Mouse (Mus musculus) gastrocnemius, adult 2 months (tissue): Measurements from ENCODE around the gene Fam240a. TPM values are rescaled to one million over a fixed set of nuclear protein-coding genes. Genes with fewer than 3 reads are reported as not detected.

Experiments
- DNase-seq: peaks from one replicate; pipeline ENCODE4 v3.0.0; 2022
- H3K27ac ChIP-seq: fragments of 200-600 bp; 2 replicates; pipeline ENCODE4 v1.8.1; 2022; ENCODE audit warnings: mild to moderate bottlenecking
- H3K4me3 ChIP-seq: fragments of 200-600 bp; 2 replicates; pipeline ENCODE4 v1.8.1; 2022; ENCODE audit warnings: mild to moderate bottlenecking, moderate library complexity
- CTCF ChIP-seq: fragments of 200-600 bp; IDR thresholded peaks from 2 replicates; pipeline ENCODE4 v1.8.1; 2022; ENCODE audit warnings: antibody characterized with exemption, mild to moderate bottlenecking, moderate library complexity
- intact Hi-C: fragments of 180-260 bp; cut with DNase I; formaldehyde crosslinking; loops from one replicate; pipeline ENCODE4 v1.15.1; 2025
- total RNA-seq, 2 experiments: library from RNA; stranded (reverse); gene quantifications; 2 replicates each; pipeline ENCODE4 v1.2.3; 2021

Fam240a gene
- total RNA-seq, 2 experiments from 2014 or later, result 2.4 TPM; not detected in 1

- Histone ChIP-seq H3K27ac (peak overlapping the region; percentile 95), H3K4me3 (peak overlapping the region; percentile 78)
- TF ChIP-seq CTCF, result no peak
- intact Hi-C loops, result loop anchor here (5.0 kb wide), 1 partner anchor 71 kb away; the partner anchor contains the start of gene Tmie
- DNase-seq, result no peak
Observed at GRCm38 (mm10) chr9:110952931-110953549, 36.4 kb upstream of the Fam240a start.

GRCm38 (mm10) chr9:110952398-110952797 lies 35.7 kb upstream of the Fam240a start:
- intact Hi-C loops, result loop anchor here (5.0 kb wide), 1 partner anchor 70 kb away; the partner anchor contains the start of gene Tmie
- peak; percentile 35 for DNase-seq
- no peak overlapping the region for H3K4me3 ChIP-seq
- no peak for TF ChIP-seq CTCF
- peak overlapping the region; percentile 95 for H3K27ac ChIP-seq

- no peak for TF ChIP-seq CTCF
- H3K27ac ChIP-seq, result peak overlapping the region; percentile 95; the same call in 1 of the 2 replicates
- intact Hi-C loops, result loop anchor here (5.0 kb wide), 1 partner anchor 70 kb away; the partner anchor contains the start of gene Tmie
- H3K4me3 ChIP-seq, result no peak overlapping the region
- DNase-seq, result no peak
Observed at GRCm38 (mm10) chr9:110951866-110952265, 35.2 kb upstream of the Fam240a start.

- no peak for DNase-seq
- no peak for TF ChIP-seq CTCF
- intact Hi-C loops, result loop anchor here (5.0 kb wide), 1 partner anchor 69 kb away; the partner anchor contains the start of gene Tmie
- Histone ChIP-seq H3K4me3 (no peak within 1 kb of the TSS), H3K27ac (peak within 1 kb of the TSS; percentile 95; the same call in 1 of the 2 replicates)
Observed at GRCm38 (mm10) chr9:110951397-110951796, 34.7 kb upstream of the Fam240a start, which contains the start of gene Lrrc2. TSS of gene Lrrc2 (plus strand) at chr9:110951545.

GRCm38 (mm10) chr9:110950109-110950508 lies 33.4 kb upstream of the Fam240a start:
- no peak for TF ChIP-seq CTCF
- no peak overlapping the region for H3K4me3 ChIP-seq
- DNase-seq, result no peak
- no peak overlapping the region for H3K27ac ChIP-seq
- intact Hi-C loops, result loop anchor here (5.0 kb wide), 1 partner anchor 68 kb away; the partner anchor contains the start of gene Tmie

GRCm38 (mm10) chr9:110948813-110949310 lies 32.2 kb upstream of the Fam240a start:
- intact Hi-C loops, result no loop called here
- DNase-seq, result no peak
- H3K4me3 ChIP-seq, result no peak overlapping the region
- no peak for TF ChIP-seq CTCF
- no peak overlapping the region for H3K27ac ChIP-seq

GRCm38 (mm10) chr9:110947900-110948299 lies 31.2 kb upstream of the Fam240a start:
- TF ChIP-seq CTCF, result no peak
- Histone ChIP-seq H3K4me3 (no peak overlapping the region), H3K27ac (no peak overlapping the region)
- intact Hi-C loops, result no loop called here
- DNase-seq, result no peak

GRCm38 (mm10) chr9:110947261-110947661 lies 30.6 kb upstream of the Fam240a start:
- no peak for TF ChIP-seq CTCF
- no peak for DNase-seq
- Histone ChIP-seq H3K4me3 (no peak overlapping the region), H3K27ac (no peak overlapping the region)
- intact Hi-C loops, result no loop called here

GRCm38 (mm10) chr9:110946548-110947044 lies 29.9 kb upstream of the Fam240a start:
- intact Hi-C loops, result no loop called here
- TF ChIP-seq CTCF, result no peak
- DNase-seq, result no peak

GRCm38 (mm10) chr9:110945926-110946325 lies 29.3 kb upstream of the Fam240a start, which contains the start of gene Tdgf1:
TSS of gene Tdgf1 (minus strand) at chr9:110946158.
- no peak for DNase-seq
- intact Hi-C loops, result no loop called here
- H3K27ac ChIP-seq, result no peak within 1 kb of the TSS
- no peak within 1 kb of the TSS for H3K4me3 ChIP-seq
- no peak for TF ChIP-seq CTCF

More at GRCm38 (mm10) chr9:110946548-110947044, 29.9 kb upstream of the Fam240a start:
- H3K27ac ChIP-seq, result no peak overlapping the region
- H3K4me3 ChIP-seq, result no peak overlapping the region

GRCm38 (mm10) chr9:110945343-110945742 lies 28.7 kb upstream of the Fam240a start:
- DNase-seq, result no peak
- Histone ChIP-seq H3K27ac (no peak overlapping the region), H3K4me3 (no peak overlapping the region)
- intact Hi-C loops, result no loop called here
- TF ChIP-seq CTCF, result no peak

- H3K27ac ChIP-seq, result no peak overlapping the region; the same call in 1 of the 2 replicates
- intact Hi-C loops, result no loop called here
- no peak for DNase-seq
- peak; percentile 74 for TF ChIP-seq CTCF
- no peak overlapping the region for H3K4me3 ChIP-seq
Observed at GRCm38 (mm10) chr9:110944265-110944664, 27.6 kb upstream of the Fam240a start.
